Mouse (Mus musculus): ENCODE measurements around the gene Gtf2h5.

Gtf2h5 gene

GRCm38 (mm10) chr17:6079287-6080122 is at the start of gene Gtf2h5, which contains the start of gene Serac1:
Gene Gtf2h5 (plus strand): TSS chr17:6079786.
Gene Serac1 (minus strand): TSS chr17:6079741.
- DNase-seq (ENCODE audit: low read depth): peak; percentile 98

GRCm38 (mm10) chr17:6035661-6036060 is 43.9 kb upstream of the Gtf2h5 start:
- no peak for DNase-seq (ENCODE audit: low read depth)

- no peak for DNase-seq (ENCODE audit: low read depth)
These were observed 43.1 kb upstream of the Gtf2h5 start for GRCm38 (mm10) chr17:6036458-6036857.

GRCm38 (mm10) chr17:6036872-6037271 is 42.7 kb upstream of the Gtf2h5 start:
- no peak for DNase-seq (ENCODE audit: low read depth)

GRCm38 (mm10) chr17:6037507-6037906 is 42.1 kb upstream of the Gtf2h5 start:
- DNase-seq (ENCODE audit: low read depth): no peak

GRCm38 (mm10) chr17:6052801-6053200 is 26.8 kb upstream of the Gtf2h5 start:
- DNase-seq (ENCODE audit: low read depth): no peak

- DNase-seq (ENCODE audit: low read depth): peak; percentile 78
These were observed 24.6 kb upstream of the Gtf2h5 start for GRCm38 (mm10) chr17:6054934-6055355.

GRCm38 (mm10) chr17:6062793-6063192 is 16.8 kb upstream of the Gtf2h5 start:
- DNase-seq (ENCODE audit: low read depth): no peak

- DNase-seq (ENCODE audit: low read depth): peak; percentile 40
These were observed 16.1 kb upstream of the Gtf2h5 start for GRCm38 (mm10) chr17:6063532-6063931.

GRCm38 (mm10) chr17:6066021-6066420 is 13.6 kb upstream of the Gtf2h5 start:
- no peak for DNase-seq (ENCODE audit: low read depth)

- no peak for DNase-seq (ENCODE audit: low read depth)
These were observed 12.0 kb upstream of the Gtf2h5 start for GRCm38 (mm10) chr17:6067613-6068012.

GRCm38 (mm10) chr17:6069866-6070265 is 9.7 kb upstream of the Gtf2h5 start:
- DNase-seq (ENCODE audit: low read depth): no peak

- no peak for DNase-seq (ENCODE audit: low read depth)
These were observed 6.2 kb upstream of the Gtf2h5 start for GRCm38 (mm10) chr17:6073405-6073804.

- no peak for DNase-seq (ENCODE audit: low read depth)
These were observed 3.8 kb downstream of the Gtf2h5 start for GRCm38 (mm10) chr17:6083323-6083890.

GRCm38 (mm10) chr17:6091604-6092003 is 12.0 kb downstream of the Gtf2h5 start:
- DNase-seq (ENCODE audit: low read depth): no peak

- DNase-seq (ENCODE audit: low read depth): peak; percentile 51
These were observed 16.0 kb downstream of the Gtf2h5 start for GRCm38 (mm10) chr17:6095579-6095978.

- peak; percentile 81 for DNase-seq (ENCODE audit: low read depth)
These were observed 18.3 kb downstream of the Gtf2h5 start for GRCm38 (mm10) chr17:6097884-6098283.

GRCm38 (mm10) chr17:6102287-6102686 is 22.7 kb downstream of the Gtf2h5 start:
- DNase-seq (ENCODE audit: low read depth): no peak

- DNase-seq (ENCODE audit: low read depth): peak; percentile 8
These were observed 24.0 kb downstream of the Gtf2h5 start for GRCm38 (mm10) chr17:6103566-6103965.

GRCm38 (mm10) chr17:6106361-6107014 is 26.9 kb downstream of the Gtf2h5 start, which contains the start of gene Tulp4:
Gene Tulp4 (plus strand): TSS chr17:6106437.
- peak; percentile 93 for DNase-seq (ENCODE audit: low read depth)

GRCm38 (mm10) chr17:6107015-6107601 is 27.5 kb downstream of the Gtf2h5 start:
- peak; percentile 64 for DNase-seq (ENCODE audit: low read depth)

GRCm38 (mm10) chr17:6108175-6108574 is 28.6 kb downstream of the Gtf2h5 start:
- peak; percentile 10 for DNase-seq (ENCODE audit: low read depth)
